Mouse (Mus musculus): ENCODE measurements around the gene Tbc1d13.
"Not testable (repeated sequence)": the region's sequence is repeated elsewhere in the genome, so short reads cannot be mapped to it uniquely, and the experiment has no call there.

Gene Tbc1d13

GRCm38 (mm10) chr2:30177700-30178675 lies 44.4 kb downstream of the Tbc1d13 start, which contains the start of gene Spout1:
Spout1 (minus strand) TSS chr2:30178459.
- ATAC-seq (ENCODE audit: low TSS enrichment): peak; percentile 99

GRCm38 (mm10) chr2:30178711-30179110 lies 45.2 kb downstream of the Tbc1d13 start:
- ATAC-seq (ENCODE audit: low TSS enrichment): not testable (repeated sequence)

- no peak for ATAC-seq (ENCODE audit: low TSS enrichment)
Observed at GRCm38 (mm10) chr2:30182424-30182823, 48.9 kb downstream of the Tbc1d13 start.

- ATAC-seq (ENCODE audit: low TSS enrichment): no peak
Observed at GRCm38 (mm10) chr2:30183721-30184120, 50.2 kb downstream of the Tbc1d13 start.

- no peak for ATAC-seq (ENCODE audit: low TSS enrichment)
Observed at GRCm38 (mm10) chr2:30185276-30185675, 51.7 kb downstream of the Tbc1d13 start.

- no peak for ATAC-seq (ENCODE audit: low TSS enrichment)
Observed at GRCm38 (mm10) chr2:30185681-30186080, 52.1 kb downstream of the Tbc1d13 start.

GRCm38 (mm10) chr2:30191790-30192580 lies 58.4 kb downstream of the Tbc1d13 start:
- ATAC-seq (ENCODE audit: low TSS enrichment): no peak

- ATAC-seq (ENCODE audit: low TSS enrichment): no peak
Observed at GRCm38 (mm10) chr2:30194656-30195055, 61.1 kb downstream of the Tbc1d13 start.

- ATAC-seq (ENCODE audit: low TSS enrichment): no peak
Observed at GRCm38 (mm10) chr2:30198021-30198420, 64.5 kb downstream of the Tbc1d13 start.

GRCm38 (mm10) chr2:30199984-30200383 lies 66.4 kb downstream of the Tbc1d13 start:
- ATAC-seq (ENCODE audit: low TSS enrichment): no peak

GRCm38 (mm10) chr2:30200388-30200925 lies 66.9 kb downstream of the Tbc1d13 start:
- no peak for ATAC-seq (ENCODE audit: low TSS enrichment)
